ENCODE assay signal across 9 mouse cellular contexts in genomic region chr11:116653234-116653633, GRCm38 (mm10). TPM values are rescaled to one million over a fixed set of nuclear protein-coding genes. Genes with fewer than 3 reads are reported as not detected.
DNase-seq lines count a peak whose midpoint lies in the region; ATAC-seq and TF ChIP-seq lines count a peak whose summit lies in the region.
"Had no signal": no experiment of that assay in that cellular context is flagged by ENCODE, and none has a peak within 500 bp of the region (broad histone marks: within the 10 kb centered on the region; RNA-seq: fewer than 3 reads in every experiment).

TSS of gene Prcd (plus strand) at chr11:116653534.

- H3K36me3 ChIP-seq in neural tube, embryonic 11.5 days (ENCODE audit: control insufficient read depth, insufficient read depth, low read length), result no peaks in the 10 kb centered on the region
- no peaks in the 10 kb centered on the region for H3K36me3 ChIP-seq in limb, embryonic 15.5 days
- no peaks in the 10 kb centered on the region for H3K36me3 ChIP-seq in stomach, postnatal 0 days (ENCODE audit: control insufficient read depth, insufficient read depth, low read length)

- no peak within 1 kb of the TSS for H3K27ac ChIP-seq in neural tube, embryonic 11.5 days (ENCODE audit: low read depth, low read length)
- no peak within 1 kb of the TSS for H3K27ac ChIP-seq in limb, embryonic 15.5 days
- H3K27ac ChIP-seq in stomach, postnatal 0 days (replicated peaks), result peak within 1 kb of the TSS; percentile 49; the same call in 1 of the 2 replicates

- no peak for TF ChIP-seq EP300 in stomach, postnatal 0 days (optimal IDR thresholded peaks at IDR 0.05)

- H3K27me3 ChIP-seq in neural tube, embryonic 11.5 days (ENCODE audit: control insufficient read depth, insufficient read depth, low read length), result peaks cover 33% of the 10 kb centered on the region
- H3K27me3 ChIP-seq in limb, embryonic 15.5 days, result peaks cover 32% of the 10 kb centered on the region
- no peaks in the 10 kb centered on the region for H3K27me3 ChIP-seq in stomach, postnatal 0 days (ENCODE audit: control insufficient read depth, insufficient read depth, low read length)

- ATAC-seq in neural tube, embryonic 11.5 days (ENCODE audit: insufficient read depth, low FRiP score, low TSS enrichment), result no peak
- ATAC-seq in limb, embryonic 15.5 days (ENCODE audit: insufficient number of reproducible peaks, low FRiP score, low TSS enrichment, low read depth), result no peak
- no peak for ATAC-seq in stomach, postnatal 0 days (ENCODE audit: low FRiP score, low TSS enrichment)

- TF ChIP-seq CTCF in stomach, postnatal 0 days (IDR thresholded peaks at IDR 0.05; ENCODE audit: low read depth), result no peak

- WGBS in neural tube, embryonic 11.5 days, result 5% methylated on average over 10 of the region's 10 CpGs
- WGBS in limb, embryonic 15.5 days, result 9% methylated on average over 10 of the region's 10 CpGs
- WGBS in stomach, postnatal 0 days, result 7% methylated on average over 10 of the region's 10 CpGs

- DNase-seq in adrenal gland, postnatal 25 days, result no peak
- DNase-seq in adrenal gland, postnatal 36 days, result no peak
- DNase-seq in neural tube, embryonic 11.5 days (ENCODE audit: low spot score), result no peak
- no peak for DNase-seq in neural tube, embryonic 10.5 days (ENCODE audit: extremely low spot score, low spot score)
- DNase-seq in stomach, postnatal 0 days (ENCODE audit: low spot score), result no peak
- DNase-seq in left cerebral cortex, adult 11 months (ENCODE audit: low spot score), result no peak
- DNase-seq in retina, postnatal 1 day, result no peak
- DNase-seq: thymus, postnatal 14 days had no signal

- H3K4me2 ChIP-seq in neural tube, embryonic 11.5 days (ENCODE audit: low read depth), result peak within 1 kb of the TSS; percentile 89
- H3K4me2 ChIP-seq in limb, embryonic 15.5 days, result peak within 1 kb of the TSS; percentile 94
- H3K4me2 ChIP-seq in stomach, postnatal 0 days (replicated peaks; ENCODE audit: low read depth), result peak within 1 kb of the TSS; percentile 83

- peak within 1 kb of the TSS; percentile 38 for H3K4me3 ChIP-seq in neural tube, embryonic 11.5 days (ENCODE audit: low read depth, low read length)
- H3K4me3 ChIP-seq in limb, embryonic 15.5 days, result peak within 1 kb of the TSS; percentile 57
- H3K4me3 ChIP-seq in stomach, postnatal 0 days (ENCODE audit: low read depth, low read length), result peak within 1 kb of the TSS; percentile 55

- H3K9me3 ChIP-seq in neural tube, embryonic 11.5 days (ENCODE audit: control insufficient read depth, low read length), result no peaks in the 10 kb centered on the region
- H3K9me3 ChIP-seq in limb, embryonic 15.5 days, result no peaks in the 10 kb centered on the region
- H3K9me3 ChIP-seq in stomach, postnatal 0 days (ENCODE audit: control insufficient read depth, low read length), result no peaks in the 10 kb centered on the region

- H3K4me1 ChIP-seq in neural tube, embryonic 11.5 days (ENCODE audit: control insufficient read depth, insufficient read depth, low read length), result peaks cover 6% of the 10 kb centered on the region; the same call in 1 of the 2 replicates
- peaks cover 63% of the 10 kb centered on the region for H3K4me1 ChIP-seq in limb, embryonic 15.5 days
- H3K4me1 ChIP-seq in stomach, postnatal 0 days (replicated peaks; ENCODE audit: control insufficient read depth, insufficient read depth), result peaks cover 3% of the 10 kb centered on the region

- peak within 1 kb of the TSS; percentile 47 for H3K9ac ChIP-seq in neural tube, embryonic 11.5 days (ENCODE audit: low read length)
- H3K9ac ChIP-seq in limb, embryonic 15.5 days, result peak within 1 kb of the TSS; percentile 62
- peak within 1 kb of the TSS; percentile 67 for H3K9ac ChIP-seq in stomach, postnatal 0 days (ENCODE audit: low read length)

RNA-seq across cellular contexts. Expression of gene Prcd, which starts in this region (rescaled TPM):
- 9.2 and 13.0 TPM in 2 replicates for total RNA-seq in adrenal gland, postnatal 25 days (2021)
- total RNA-seq in adrenal gland, postnatal 36 days (2021), result 10 to 100 TPM in 1 of 2 experiments, 1 to 10 TPM in 1; 9.6 to 14.1 TPM
- polyA plus RNA-seq in neural tube, embryonic 11.5 days (2014; fragmentation: Nextera tagmentation; extraction: Ambion mirVana), result 0.37 and 0.53 TPM in 2 replicates
- 1.9 and 2.6 TPM in 2 replicates for polyA plus RNA-seq in limb, embryonic 15.5 days (2015; fragmentation: Nextera tagmentation; extraction: Ambion mirVana)
- 2.6 and 2.7 TPM in 2 replicates for polyA plus RNA-seq in stomach, postnatal 0 days (2015; fragmentation: Nextera tagmentation; extraction: Ambion mirVana)
